Mouse (Mus musculus) cortical plate, adult 2 months (tissue): Measurements from ENCODE around the gene Fer. TPM values are rescaled to one million over a fixed set of nuclear protein-coding genes. Genes with fewer than 3 reads are reported as not detected.

Experiments used
- H3K27ac ChIP-seq: fragments of 200-500 bp; 2 replicates; pipeline ENCODE4 v1.5.1; 2012; ENCODE audit warnings: low read length, control low read depth, inconsistent platforms; ENCODE audit not compliant: insufficient read depth
- H3K4me1 ChIP-seq: fragments of 200-500 bp; 2 replicates; pipeline ENCODE4 v1.6.1; 2011; ENCODE audit warnings: low read length; ENCODE audit not compliant: control insufficient read depth, insufficient read depth
- H3K4me3 ChIP-seq: fragments of 200-500 bp; 2 replicates; pipeline ENCODE4 v1.5.1; 2011; ENCODE audit warnings: mild to moderate bottlenecking, low read length, control low read depth; ENCODE audit not compliant: insufficient read depth
- CTCF ChIP-seq: fragments of 200-500 bp; IDR thresholded peaks from 2 replicates; pipeline ENCODE4 v1.5.1; 2011; ENCODE audit warnings: mild to moderate bottlenecking, control low read depth, low read length; ENCODE audit not compliant: insufficient read depth; ENCODE audit errors: extremely low read depth
- POLR2A ChIP-seq: fragments of 200-500 bp; IDR thresholded peaks from 2 replicates; pipeline ENCODE4 v1.6.1; 2011; ENCODE audit warnings: mild to moderate bottlenecking, low read length, control low read depth; ENCODE audit not compliant: insufficient read depth; ENCODE audit errors: extremely low read depth
- polyA plus RNA-seq: library from polyadenylated mRNA; depleted of rRNA; stranded (reverse); fragments of >200 nt; gene quantifications from 2 replicates; pipeline ENCODE4 v1.2.3, GENCODE M21; 2012

Gene Fer
- polyA plus RNA-seq, 1 experiment: 10.5 TPM

- Histone ChIP-seq H3K27ac (no peak overlapping the region), H3K4me3 (no peak overlapping the region), H3K4me1 (no peaks in the 10 kb centered on the region)
- no peak for TF ChIP-seq CTCF
- no peak for TF ChIP-seq POLR2A
Observed at GRCm38 (mm10) chr17:63909297-63909696, 46.4 kb downstream of the Fer start.

- H3K4me3 ChIP-seq: no peak overlapping the region
Observed at GRCm38 (mm10) chr17:63921601-63922203, 58.8 kb downstream of the Fer start.

GRCm38 (mm10) chr17:63925581-63925980, 62.7 kb downstream of the Fer start:
- no peak overlapping the region for H3K4me3 ChIP-seq
- TF ChIP-seq CTCF (no peak), POLR2A (no peak)
- peaks cover 3% of the 10 kb centered on the region; the same call in 1 of the 2 replicates for H3K4me1 ChIP-seq
- no peak overlapping the region for H3K27ac ChIP-seq

More at GRCm38 (mm10) chr17:63921601-63922203, 58.8 kb downstream of the Fer start:
- peaks cover 3% of the 10 kb centered on the region; the same call in 1 of the 2 replicates for H3K4me1 ChIP-seq
- TF ChIP-seq CTCF (no peak), POLR2A (no peak)
- H3K27ac ChIP-seq: no peak overlapping the region

GRCm38 (mm10) chr17:63930634-63931033, 67.8 kb downstream of the Fer start:
- TF ChIP-seq CTCF (no peak), POLR2A (no peak)
- Histone ChIP-seq H3K4me3 (no peak overlapping the region), H3K4me1 (no peaks in the 10 kb centered on the region; the same call in 1 of the 2 replicates), H3K27ac (no peak overlapping the region)

- TF ChIP-seq CTCF (no peak), POLR2A (no peak)
- no peak overlapping the region for H3K27ac ChIP-seq
- no peak overlapping the region for H3K4me3 ChIP-seq
- no peaks in the 10 kb centered on the region; the same call in 1 of the 2 replicates for H3K4me1 ChIP-seq
Observed at GRCm38 (mm10) chr17:63931556-63931955, 68.7 kb downstream of the Fer start.

DNA sequence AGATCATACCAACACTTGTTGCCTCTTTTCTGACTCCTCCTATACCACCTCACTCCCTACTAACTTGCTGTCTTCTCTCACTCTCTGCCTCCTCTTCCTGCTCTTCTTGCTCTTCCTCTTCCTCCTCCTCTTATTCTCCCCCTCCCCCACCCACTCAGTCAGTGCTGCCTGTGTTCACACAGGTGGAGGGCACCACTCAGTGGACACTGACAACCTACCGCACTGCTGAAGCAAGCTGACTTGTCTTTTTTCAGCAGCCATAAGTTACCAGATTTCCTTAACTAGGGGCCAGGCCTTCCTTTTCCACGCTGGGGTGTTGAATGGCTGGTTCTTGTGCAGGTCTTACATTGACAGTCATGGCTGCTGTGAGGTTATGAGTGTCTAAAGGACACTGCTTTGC, 72.5 kb downstream of the Fer start:
- TF ChIP-seq CTCF: no peak
- TF ChIP-seq POLR2A: no peak
- Histone ChIP-seq H3K27ac (no peak overlapping the region), H3K4me3 (no peak overlapping the region), H3K4me1 (no peaks in the 10 kb centered on the region; the same call in 1 of the 2 replicates)

GRCm38 (mm10) chr17:63937886-63938285, 75.0 kb downstream of the Fer start:
- TF ChIP-seq POLR2A (no peak), CTCF (no peak)
- Histone ChIP-seq H3K27ac (no peak overlapping the region), H3K4me3 (no peak overlapping the region), H3K4me1 (no peaks in the 10 kb centered on the region)

GRCm38 (mm10) chr17:63946772-63947171, 83.9 kb downstream of the Fer start:
- no peak overlapping the region for H3K27ac ChIP-seq
- H3K4me1 ChIP-seq: no peaks in the 10 kb centered on the region
- TF ChIP-seq CTCF (no peak), POLR2A (no peak)
- no peak overlapping the region for H3K4me3 ChIP-seq

DNA sequence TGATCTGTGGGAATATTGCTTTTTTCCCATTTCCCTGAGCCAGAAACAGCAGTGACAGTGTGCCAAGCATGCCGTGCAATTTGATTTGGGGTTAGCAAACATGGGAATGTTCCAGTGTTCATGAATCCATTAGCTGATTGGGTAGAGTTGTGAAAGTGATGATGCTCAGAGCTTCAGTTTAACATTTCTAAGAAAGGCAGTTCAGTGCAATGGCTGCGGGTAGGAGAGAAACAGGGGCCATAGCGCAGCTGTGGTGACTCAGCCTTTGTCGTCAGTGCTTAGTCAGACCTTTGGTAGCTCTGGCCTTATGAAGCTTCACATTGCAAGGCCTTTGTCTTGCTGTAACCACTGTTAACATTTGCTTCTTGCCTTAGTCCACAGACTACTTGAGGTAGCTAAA, 85.9 kb downstream of the Fer start:
- no peak overlapping the region for H3K4me3 ChIP-seq
- no peak for TF ChIP-seq POLR2A
- TF ChIP-seq CTCF: no peak
- H3K27ac ChIP-seq: no peak overlapping the region
- no peaks in the 10 kb centered on the region for H3K4me1 ChIP-seq

GRCm38 (mm10) chr17:63951436-63951835, 88.6 kb downstream of the Fer start:
- H3K4me3 ChIP-seq: no peak overlapping the region
- H3K4me1 ChIP-seq: no peaks in the 10 kb centered on the region
- no peak overlapping the region for H3K27ac ChIP-seq
- TF ChIP-seq CTCF: no peak
- no peak for TF ChIP-seq POLR2A
